Mouse (Mus musculus): ENCODE measurements around the gene Surf6. TPM values are rescaled to one million over a fixed set of nuclear protein-coding genes. Genes with fewer than 3 reads are reported as not detected.
A peak's percentile ranks its signal among the peaks of the same experiment; 100 is the strongest.

The Surf6 gene
- total RNA-seq, 2 experiments from 2014 or later = 32.3 to 33.8 TPM

- intact Hi-C loops (cut with DNase I) = no loop called here
- no peak for DNase-seq
These were observed 39.8 kb downstream of the Surf6 start for GRCm38 (mm10) chr2:26862856-26863255.

GRCm38 (mm10) chr2:26847706-26848105 lies 55.0 kb downstream of the Surf6 start:
- intact Hi-C loops (cut with DNase I) = no loop called here
- peak; percentile 3 for DNase-seq

Other genes starting within 250 kb of the Surf6 start
- gene Lcn4, start 231.6 kb downstream of the Surf6 start, total RNA-seq (2021) = not detected
- gene Abo, start 37.9 kb downstream of the Surf6 start, total RNA-seq (2021) = not detected
- gene Med22, start 7.8 kb upstream of the Surf6 start, total RNA-seq (2021) = 10 to 100 TPM; 52.3 to 56.2 TPM
- 100 to 1,000 TPM; 422 to 425 TPM for gene Rpl7a, start 7.9 kb upstream of the Surf6 start, total RNA-seq (2021)
- 10 to 100 TPM; 34.8 to 35.1 TPM for gene Surf2, start 13.5 kb upstream of the Surf6 start, total RNA-seq (2021)
- 10 to 100 TPM; 69.5 to 72.4 TPM for gene Surf1, start 13.7 kb upstream of the Surf6 start, total RNA-seq (2021)
- gene Surf4, start 31.0 kb upstream of the Surf6 start, total RNA-seq (2021) = 10 to 100 TPM; 61.0 to 67.1 TPM
- gene Stkld1, start 31.2 kb upstream of the Surf6 start, total RNA-seq (2021) = under 1 TPM in 1 of 2 experiments, not detected in 1; 0.18 TPM
- 10 to 100 TPM; 50.9 to 61.6 TPM for gene Rexo4, start 61.5 kb upstream of the Surf6 start, total RNA-seq (2021)
- gene Adamts13, start 70.5 kb upstream of the Surf6 start, total RNA-seq (2021) = not detected
- 10 to 100 TPM; 73.1 to 80.5 TPM for gene Cacfd1, start 107.0 kb upstream of the Surf6 start, total RNA-seq (2021)
- gene Slc2a6, start 125.1 kb upstream of the Surf6 start, total RNA-seq (2021) = 10 to 100 TPM; 23.3 to 27.5 TPM
- under 1 TPM in 1 of 2 experiments, not detected in 1; 0.42 TPM for gene Mymk, start 169.3 kb upstream of the Surf6 start, total RNA-seq (2021)
- 10 to 100 TPM; 23.8 to 25.1 TPM for gene Adamtsl2, start 176.5 kb upstream of the Surf6 start, total RNA-seq (2021)
- 10 to 100 TPM; 55.8 to 61.9 TPM for gene Fam163b, start 239.6 kb upstream of the Surf6 start, total RNA-seq (2021)